ENCODE assay signal across 17 mouse cellular contexts in genomic region chr4:57005011-57005410, GRCm38 (mm10). TPM values are rescaled to one million over a fixed set of nuclear protein-coding genes. Genes with fewer than 3 reads are reported as not detected.
DNase-seq lines count a peak whose midpoint lies in the region; ATAC-seq and TF ChIP-seq lines count a peak whose summit lies in the region.
"Had no signal": no experiment of that assay in that cellular context is flagged by ENCODE, and none has a peak within 500 bp of the region (broad histone marks: within the 10 kb centered on the region; RNA-seq: fewer than 3 reads in every experiment).

No protein-coding gene starts in this region.

- H3K27me3 ChIP-seq in forebrain, embryonic 13.5 days = no peaks in the 10 kb centered on the region
- H3K27me3 ChIP-seq in forebrain, embryonic 12.5 days = no peaks in the 10 kb centered on the region
- no peaks in the 10 kb centered on the region; the same call in 1 of the 2 replicates for H3K27me3 ChIP-seq in lung, embryonic 14.5 days (ENCODE audit: insufficient read depth, low read length)
- H3K27me3 ChIP-seq in embryonic facial prominence, embryonic 14.5 days (replicated peaks; ENCODE audit: control insufficient read depth, insufficient read depth, low read length) = no peaks in the 10 kb centered on the region
- H3K27me3 ChIP-seq: embryonic facial prominence, embryonic 15.5 days; limb, embryonic 15.5 days; neural tube, embryonic 12.5 days had no signal

- peaks cover 10% of the 10 kb centered on the region for H3K4me1 ChIP-seq in forebrain, embryonic 13.5 days
- no peaks in the 10 kb centered on the region for H3K4me1 ChIP-seq in forebrain, embryonic 12.5 days
- H3K4me1 ChIP-seq in lung, embryonic 14.5 days (ENCODE audit: insufficient read depth) = no peaks in the 10 kb centered on the region
- no peaks in the 10 kb centered on the region for H3K4me1 ChIP-seq in embryonic facial prominence, embryonic 14.5 days (ENCODE audit: control insufficient read depth, insufficient read depth, low read length)
- H3K4me1 ChIP-seq: neural tube, embryonic 12.5 days had no signal

- no peak overlapping the region for H3K4me2 ChIP-seq in forebrain, embryonic 13.5 days
- H3K4me2 ChIP-seq in forebrain, embryonic 12.5 days = no peak overlapping the region
- no peak overlapping the region for H3K4me2 ChIP-seq in lung, embryonic 14.5 days
- no peak overlapping the region for H3K4me2 ChIP-seq in embryonic facial prominence, embryonic 14.5 days (ENCODE audit: low read depth, low read length)
- H3K4me2 ChIP-seq: embryonic facial prominence, embryonic 15.5 days; limb, embryonic 15.5 days; neural tube, embryonic 12.5 days had no signal

- no peak for TF ChIP-seq CTCF in lung, embryonic 14.5 days (IDR thresholded peaks at IDR 0.05; ENCODE audit: low read depth)
- no peak for TF ChIP-seq CTCF in brain, embryonic 14.5 days (IDR thresholded peaks at IDR 0.05; ENCODE audit: borderline replicate concordance, extremely low read depth, insufficient read depth, insufficient read length)

- peak; percentile 48 for DNase-seq in lung, embryonic 14.5 days
- no peak for DNase-seq in lung, postnatal 36 days
- DNase-seq in brain, embryonic 14.5 days (ENCODE audit: low read depth) = peak; percentile 84
- peak; percentile 26 for DNase-seq in embryonic facial prominence, embryonic 14.5 days (ENCODE audit: low spot score)
- DNase-seq in testis, postnatal 14 days (ENCODE audit: low spot score) = no peak
- DNase-seq in adrenal gland, adult 8-10 months = no peak
- DNase-seq: kidney, adult 8-10 months had no signal

- no peaks in the 10 kb centered on the region for H3K36me3 ChIP-seq in forebrain, embryonic 13.5 days (ENCODE audit: poor library complexity, severe bottlenecking)
- no peaks in the 10 kb centered on the region for H3K36me3 ChIP-seq in forebrain, embryonic 12.5 days (replicated peaks)
- no peaks in the 10 kb centered on the region for H3K36me3 ChIP-seq in lung, embryonic 14.5 days (ENCODE audit: insufficient read depth)
- H3K36me3 ChIP-seq in embryonic facial prominence, embryonic 14.5 days (ENCODE audit: control insufficient read depth, insufficient read depth, low read length) = no peaks in the 10 kb centered on the region
- H3K36me3 ChIP-seq: embryonic facial prominence, embryonic 15.5 days; G1E; limb, embryonic 15.5 days; neural tube, embryonic 12.5 days had no signal

- TF ChIP-seq POLR2A in brain, embryonic 14.5 days (IDR thresholded peaks at IDR 0.05; ENCODE audit: borderline replicate concordance, extremely low read depth, insufficient read depth, insufficient read length, poor library complexity, severe bottlenecking) = no peak

- no peaks in the 10 kb centered on the region for H3K9me3 ChIP-seq in forebrain, embryonic 13.5 days (replicated peaks)
- no peaks in the 10 kb centered on the region for H3K9me3 ChIP-seq in forebrain, embryonic 12.5 days
- H3K9me3 ChIP-seq in lung, embryonic 14.5 days (ENCODE audit: low read depth, low read length) = no peaks in the 10 kb centered on the region
- no peaks in the 10 kb centered on the region for H3K9me3 ChIP-seq in embryonic facial prominence, embryonic 14.5 days (ENCODE audit: control insufficient read depth, low read length)
- H3K9me3 ChIP-seq: embryonic facial prominence, embryonic 15.5 days; limb, embryonic 15.5 days; neural tube, embryonic 12.5 days had no signal

- H3K4me3 ChIP-seq in forebrain, embryonic 13.5 days = no peak overlapping the region
- no peak overlapping the region for H3K4me3 ChIP-seq in forebrain, embryonic 12.5 days (replicated peaks)
- no peak overlapping the region for H3K4me3 ChIP-seq in lung, embryonic 14.5 days (ENCODE audit: low read depth, low read length)
- no peak overlapping the region for H3K4me3 ChIP-seq in embryonic facial prominence, embryonic 14.5 days (ENCODE audit: low read depth, low read length)
- H3K4me3 ChIP-seq: embryonic facial prominence, embryonic 15.5 days; limb, embryonic 15.5 days; neural tube, embryonic 12.5 days had no signal

- ATAC-seq in forebrain, embryonic 13.5 days = peak; percentile 63
- ATAC-seq in forebrain, embryonic 12.5 days (ENCODE audit: low FRiP score) = no peak
- ATAC-seq in lung, embryonic 14.5 days (ENCODE audit: insufficient read depth) = peak; percentile 38; the same call in 1 of the 2 replicates
- 0 out of 2 replicates have a peak, but pooled peaks have one; percentile 26 for ATAC-seq in embryonic facial prominence, embryonic 14.5 days (ENCODE audit: low read depth)
- ATAC-seq: activated CD4-positive, CD25-positive, alpha-beta regulatory T cell, adult 4 months had no signal

- no peak overlapping the region for H3K9ac ChIP-seq in forebrain, embryonic 13.5 days
- H3K9ac ChIP-seq in forebrain, embryonic 12.5 days = no peak overlapping the region
- no peak overlapping the region for H3K9ac ChIP-seq in lung, embryonic 14.5 days
- no peak overlapping the region for H3K9ac ChIP-seq in embryonic facial prominence, embryonic 14.5 days (ENCODE audit: low read depth, low read length)
- H3K9ac ChIP-seq: embryonic facial prominence, embryonic 15.5 days; limb, embryonic 15.5 days; neural tube, embryonic 12.5 days had no signal

- 69% methylated on average over 8 of the region's 8 CpGs for WGBS in forebrain, embryonic 13.5 days
- WGBS in forebrain, embryonic 12.5 days = 79% methylated on average over 8 of the region's 8 CpGs
- 70% methylated on average over 8 of the region's 8 CpGs for WGBS in lung, embryonic 14.5 days
- WGBS in embryonic facial prominence, embryonic 14.5 days = 62% methylated on average over 8 of the region's 8 CpGs

- no peak overlapping the region for H3K27ac ChIP-seq in forebrain, embryonic 13.5 days
- H3K27ac ChIP-seq in forebrain, embryonic 12.5 days = no peak overlapping the region
- H3K27ac ChIP-seq in lung, embryonic 14.5 days (ENCODE audit: low read depth) = no peak overlapping the region
- no peak overlapping the region for H3K27ac ChIP-seq in embryonic facial prominence, embryonic 14.5 days (replicated peaks; ENCODE audit: low read depth, low read length)
- H3K27ac ChIP-seq: embryonic facial prominence, embryonic 15.5 days; limb, embryonic 15.5 days; neural tube, embryonic 12.5 days had no signal

RNA-seq across cellular contexts. Expression of gene Frrs1l, which starts 14.8 kb away (rescaled TPM):
- 10.9 and 11.6 TPM in 2 replicates for polyA plus RNA-seq in forebrain, embryonic 13.5 days (2015; fragmentation: Nextera tagmentation; extraction: Ambion mirVana)
- 9.7 and 10.2 TPM in 2 replicates for polyA plus RNA-seq in forebrain, embryonic 12.5 days (2016; fragmentation: Nextera tagmentation; extraction: Ambion mirVana)
- polyA plus RNA-seq in lung, embryonic 14.5 days (2014; fragmentation: Nextera tagmentation; extraction: Ambion mirVana) = 1.7 and 2.1 TPM in 2 replicates
- polyA plus RNA-seq in brain, embryonic 14.5 days (2012; rRNA removed) = 9.6 and 15.1 TPM in 2 replicates
- 4.0 and 4.9 TPM in 2 replicates for polyA plus RNA-seq in embryonic facial prominence, embryonic 14.5 days (2014; fragmentation: Nextera tagmentation; extraction: Ambion mirVana)
- total RNA-seq in adrenal gland, adult 8-10 months (2022) = 1 to 10 TPM; 1.0 to 1.6 (median 1.2) TPM
- total RNA-seq: gastrocnemius, adult 18-20 months; megakaryocyte progenitor cell, adult 5-6 weeks had no signal
- polyA plus RNA-seq: G1E; spleen, adult 2 months had no signal

RNA-seq across cellular contexts. Expression of gene Tmem245, which starts 57.8 kb away (rescaled TPM):
- 6.7 and 8.2 TPM in 2 replicates for polyA plus RNA-seq in forebrain, embryonic 13.5 days (2015; fragmentation: Nextera tagmentation; extraction: Ambion mirVana)
- 12.7 and 12.8 TPM in 2 replicates for polyA plus RNA-seq in forebrain, embryonic 12.5 days (2016; fragmentation: Nextera tagmentation; extraction: Ambion mirVana)
- 11.7 and 12.9 TPM in 2 replicates for polyA plus RNA-seq in lung, embryonic 14.5 days (2014; fragmentation: Nextera tagmentation; extraction: Ambion mirVana)
- polyA plus RNA-seq in brain, embryonic 14.5 days (2012; rRNA removed) = 9.8 and 11.4 TPM in 2 replicates
- polyA plus RNA-seq in embryonic facial prominence, embryonic 14.5 days (2014; fragmentation: Nextera tagmentation; extraction: Ambion mirVana) = 9.8 and 11.7 TPM in 2 replicates
- total RNA-seq in adrenal gland, adult 8-10 months (2022) = 10 to 100 TPM; 55.1 to 69.7 (median 57.5) TPM

Comparison
In these comparisons a context has a peak if more than half of its experiments do, and no peak if none do; other contexts are left out.
1. DNase-seq: peak in lung, embryonic 14.5 days (single experiment), brain, embryonic 14.5 days (single experiment) and embryonic facial prominence, embryonic 14.5 days (single experiment); none in lung, postnatal 36 days (single experiment), testis, postnatal 14 days (single experiment) and adrenal gland, adult 8-10 months (single experiment).